Mouse (Mus musculus) left cerebral cortex, adult 9 months (tissue): ENCODE results near the gene Prl3a1.

Experiments
- DNase-seq, 2 experiments: peaks; one replicate each; pipeline ENCODE4 v3.0.0; 2022; ENCODE audit warnings: low spot score in 2 of 2

Prl3a1 gene

GRCm38 (mm10) chr13:27259136-27259535 is at the start of gene Prl3a1:
Gene Prl3a1, plus strand, starts transcription at chr13:27259436.
- no peak for DNase-seq

- DNase-seq = no peak
Observed at GRCm38 (mm10) chr13:27241547-27241946, 17.7 kb upstream of the Prl3a1 start, which contains the start of gene Prl3b1. Gene Prl3b1, plus strand, starts transcription at chr13:27241847.

- no peak for DNase-seq
Observed at GRCm38 (mm10) chr13:27312334-27313225, 53.3 kb downstream of the Prl3a1 start, which contains the start of gene Prl6a1. Gene Prl6a1, plus strand, starts transcription at chr13:27312627.
